Mouse (Mus musculus): ENCODE measurements at regions not wholly inside any gene's neighbourhood (a gene's known extent, or its start where the extent isn't known, plus 50 kb on each side); places are given as distances from the start of the nearest gene placed in this dataset.

DNA sequence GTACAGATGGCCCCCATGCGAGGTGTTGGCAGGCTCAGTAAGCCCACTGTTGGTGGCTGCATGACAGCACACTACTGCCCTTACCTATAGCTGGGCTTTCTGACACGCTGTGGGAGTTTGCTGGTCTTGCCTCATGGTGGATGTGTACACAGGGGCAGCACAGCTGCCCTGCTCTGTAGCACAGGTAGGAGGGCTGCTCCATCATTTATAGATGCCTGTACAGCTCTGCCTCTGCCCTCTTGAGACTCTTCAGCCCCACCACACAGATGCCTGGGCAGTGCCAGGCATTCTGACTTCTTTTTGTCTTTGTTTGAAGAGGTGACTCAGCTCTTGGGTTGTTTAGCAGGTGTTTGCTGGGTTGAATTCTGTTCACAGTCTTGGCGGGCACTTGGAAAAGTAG lies 365.9 kb upstream of the Kazn start:
- Histone ChIP-seq H3K4me2 (no peak overlapping the region), H3K27ac (no peak overlapping the region), H3K27me3 (no peaks in the 10 kb centered on the region), H3K9ac (replicated peaks) (no peak overlapping the region), H3K9me3 (peaks cover 10% of the 10 kb centered on the region; the same call in 1 of the 2 replicates), H3K4me3 (replicated peaks) (no peak overlapping the region), H3K36me3 (no peaks in the 10 kb centered on the region), H3K4me1 (replicated peaks) (no peaks in the 10 kb centered on the region)
- 88% methylated on average over 3 of the region's 3 CpGs for WGBS
- no peak for ATAC-seq (ENCODE audit: insufficient number of reproducible peaks, insufficient read depth, low FRiP score, low TSS enrichment, low read depth)

DNA sequence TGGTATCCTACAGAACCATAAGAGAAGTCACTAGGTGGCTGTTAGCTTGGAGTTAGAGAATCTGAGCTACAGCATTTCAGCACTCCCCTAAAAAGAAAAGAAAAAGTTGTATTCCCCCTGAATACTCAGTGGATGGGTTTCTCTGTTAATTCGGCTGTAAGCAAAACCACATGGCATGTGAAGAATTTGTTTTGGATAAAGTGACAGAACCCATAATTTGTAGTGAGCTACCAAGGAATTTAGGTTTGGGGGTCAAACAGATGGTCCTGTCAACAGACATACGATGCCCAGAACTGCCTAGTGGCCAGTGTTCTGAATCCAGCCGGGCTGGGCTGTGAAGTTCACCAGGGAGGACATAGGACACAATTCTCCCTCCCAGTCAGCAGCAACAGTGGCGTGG lies 358.0 kb upstream of the Kazn start:
- Histone ChIP-seq H3K4me3 (replicated peaks) (no peak overlapping the region), H3K4me2 (no peak overlapping the region), H3K36me3 (no peaks in the 10 kb centered on the region), H3K9ac (replicated peaks) (no peak overlapping the region), H3K27me3 (no peaks in the 10 kb centered on the region), H3K9me3 (0 out of 2 replicates have a peak, but pooled peaks cover 5% of the 10 kb centered on the region), H3K4me1 (replicated peaks) (no peaks in the 10 kb centered on the region), H3K27ac (no peak overlapping the region)
- 28% methylated on average over 4 of the region's 4 CpGs for WGBS
- ATAC-seq (ENCODE audit: insufficient number of reproducible peaks, insufficient read depth, low FRiP score, low TSS enrichment, low read depth): no peak

DNA sequence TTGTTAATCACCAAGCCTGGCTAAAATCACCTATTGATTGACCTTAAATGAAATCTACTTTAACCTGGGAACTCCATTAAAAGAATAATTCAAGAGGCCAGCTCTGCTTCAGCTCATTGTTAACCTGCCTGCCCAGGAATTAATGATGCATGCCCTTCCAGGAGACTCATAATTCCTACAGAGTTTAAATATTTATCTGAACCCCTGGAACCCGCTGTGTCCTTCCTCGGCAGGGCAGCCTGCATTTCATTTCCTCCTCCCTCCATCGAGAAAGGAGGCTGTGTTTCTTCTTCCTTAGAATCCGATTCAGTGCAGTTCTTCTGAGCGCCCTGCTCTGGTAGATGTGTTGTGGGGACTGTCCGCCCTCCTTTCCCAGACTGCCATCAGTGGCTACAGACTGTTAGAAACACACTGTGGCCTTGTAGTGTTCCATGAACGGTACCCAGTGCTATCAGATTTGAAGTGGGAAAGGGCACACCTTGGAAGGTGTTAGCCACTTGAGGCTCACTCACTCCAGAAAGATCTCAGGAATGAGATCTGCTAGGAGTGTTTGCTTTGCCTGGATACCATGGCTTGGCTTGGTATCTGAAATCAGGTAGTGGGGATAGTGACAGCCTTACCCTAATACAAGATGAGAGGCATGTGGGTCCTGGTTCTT lies 350.0 kb upstream of the Kazn start:
- ATAC-seq (ENCODE audit: insufficient number of reproducible peaks, insufficient read depth, low FRiP score, low TSS enrichment, low read depth): no peak
- WGBS: 42% methylated on average over 7 of the region's 7 CpGs
- H3K27me3 ChIP-seq: no peaks in the 10 kb centered on the region
- no peak overlapping the region for H3K4me3 ChIP-seq (replicated peaks)
- H3K9ac ChIP-seq (replicated peaks): no peak overlapping the region
- H3K4me1 ChIP-seq (replicated peaks): peaks cover 14% of the 10 kb centered on the region
- no peaks in the 10 kb centered on the region for H3K36me3 ChIP-seq
- H3K27ac ChIP-seq: no peak overlapping the region
- H3K9me3 ChIP-seq: no peaks in the 10 kb centered on the region
- H3K4me2 ChIP-seq: peak overlapping the region; percentile 31; the same call in 1 of the 2 replicates

DNA sequence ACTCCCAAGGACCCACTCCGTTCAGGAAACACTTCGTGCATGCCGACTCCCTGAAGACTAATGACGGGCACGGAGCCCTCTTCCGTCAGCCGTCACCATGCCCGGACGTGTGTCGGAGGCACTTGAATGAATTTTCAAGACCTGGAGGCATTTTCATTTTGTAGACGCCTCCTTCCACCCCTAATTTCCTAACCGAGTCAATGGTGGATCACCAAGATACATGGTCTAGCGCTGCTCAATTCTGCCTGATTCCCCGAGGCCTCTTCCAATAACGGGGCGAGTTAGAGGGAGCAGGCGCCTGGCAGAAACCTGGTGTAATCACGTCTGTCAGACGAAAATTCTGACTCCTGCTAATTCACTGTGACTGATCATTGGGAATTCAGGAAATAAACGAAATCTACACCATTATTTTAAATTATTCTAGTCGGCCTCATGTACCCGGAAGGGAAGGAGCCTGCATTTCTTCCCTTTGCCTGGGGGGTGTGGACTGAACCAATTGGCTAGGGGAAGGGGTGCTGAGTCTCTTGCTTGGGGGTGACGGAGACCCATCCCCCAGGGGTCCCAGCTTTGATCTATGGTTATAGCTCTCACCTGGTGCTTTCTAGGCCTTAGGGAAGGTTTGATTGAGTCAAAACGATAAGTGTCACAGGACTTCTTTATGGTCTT lies 349.4 kb upstream of the Kazn start:
- Histone ChIP-seq H3K36me3 (no peaks in the 10 kb centered on the region), H3K27ac (no peak overlapping the region), H3K27me3 (no peaks in the 10 kb centered on the region), H3K4me3 (replicated peaks) (no peak overlapping the region), H3K4me1 (replicated peaks) (peaks cover 14% of the 10 kb centered on the region), H3K4me2 (peak overlapping the region; percentile 31), H3K9ac (replicated peaks) (no peak overlapping the region), H3K9me3 (no peaks in the 10 kb centered on the region)
- WGBS: 43% methylated on average over 24 of the region's 24 CpGs
- ATAC-seq (ENCODE audit: insufficient number of reproducible peaks, insufficient read depth, low FRiP score, low TSS enrichment, low read depth): no peak

DNA sequence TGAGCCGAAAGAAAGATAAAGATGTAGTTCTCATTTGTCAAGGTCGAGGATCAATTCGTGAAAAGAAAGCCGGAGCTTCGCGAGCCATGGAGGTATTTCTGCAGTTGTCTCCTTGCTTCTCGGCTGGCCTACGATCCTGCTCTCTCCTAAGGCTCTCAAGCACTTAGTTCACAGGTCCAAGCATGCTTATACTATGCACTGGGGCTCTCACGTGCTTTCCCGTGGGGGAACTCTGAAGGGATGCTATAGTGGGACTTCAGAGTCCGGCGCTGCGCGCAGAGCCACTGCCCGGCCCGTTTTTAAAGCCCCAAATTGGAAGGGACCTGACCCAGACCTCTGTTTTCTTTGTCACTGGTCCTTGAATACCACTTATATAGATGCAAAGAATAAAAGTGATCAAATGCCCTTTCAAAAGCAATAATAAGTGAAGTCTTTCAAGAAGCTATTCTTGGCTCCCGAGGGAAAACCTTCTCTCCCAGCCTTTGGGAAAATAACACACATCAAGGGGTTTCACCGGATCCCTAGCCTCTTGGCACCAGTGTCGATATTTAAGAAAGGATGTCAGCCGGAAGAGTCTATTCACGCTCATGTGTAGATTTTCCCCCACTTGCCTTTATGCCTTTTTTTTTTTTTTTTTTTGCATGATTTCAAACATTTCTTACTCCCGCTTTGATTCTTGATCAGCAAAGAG lies 348.3 kb upstream of the Kazn start:
- ATAC-seq (ENCODE audit: insufficient number of reproducible peaks, insufficient read depth, low FRiP score, low TSS enrichment, low read depth): no peak
- Histone ChIP-seq H3K27me3 (no peaks in the 10 kb centered on the region), H3K4me2 (no peak overlapping the region), H3K9ac (replicated peaks) (no peak overlapping the region), H3K9me3 (no peaks in the 10 kb centered on the region), H3K27ac (no peak overlapping the region; the same call in 1 of the 2 replicates), H3K4me3 (replicated peaks) (no peak overlapping the region), H3K36me3 (no peaks in the 10 kb centered on the region), H3K4me1 (replicated peaks) (peaks cover 14% of the 10 kb centered on the region)
- 85% methylated on average over 22 of the region's 22 CpGs for WGBS

DNA sequence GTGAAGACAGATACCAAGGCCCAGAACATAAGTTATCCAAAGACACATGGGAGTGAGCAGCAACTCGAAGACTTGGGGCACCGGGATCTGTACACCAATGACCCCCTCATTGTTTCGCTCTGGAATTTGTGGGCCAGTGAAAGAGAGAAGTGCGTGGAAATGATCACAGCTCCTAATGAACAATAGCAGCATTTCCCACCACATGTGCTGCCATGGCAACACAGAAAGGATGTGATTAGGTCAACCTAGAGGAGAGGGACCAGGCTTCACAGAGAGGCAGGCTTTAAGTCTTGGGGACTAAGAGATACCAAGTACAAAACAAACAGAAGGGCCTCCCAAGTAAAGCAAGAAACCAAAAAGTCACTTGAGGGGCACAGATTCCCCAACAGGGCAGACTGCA lies 339.3 kb upstream of the Kazn start:
- 74% methylated on average over 4 of the region's 4 CpGs for WGBS
- Histone ChIP-seq H3K4me2 (no peak overlapping the region), H3K4me1 (replicated peaks) (peaks cover 14% of the 10 kb centered on the region), H3K9me3 (no peaks in the 10 kb centered on the region), H3K36me3 (no peaks in the 10 kb centered on the region), H3K27me3 (no peaks in the 10 kb centered on the region), H3K9ac (replicated peaks) (no peak overlapping the region), H3K27ac (no peak overlapping the region), H3K4me3 (replicated peaks) (no peak overlapping the region)
- ATAC-seq (ENCODE audit: insufficient number of reproducible peaks, insufficient read depth, low FRiP score, low TSS enrichment, low read depth): no peak

DNA sequence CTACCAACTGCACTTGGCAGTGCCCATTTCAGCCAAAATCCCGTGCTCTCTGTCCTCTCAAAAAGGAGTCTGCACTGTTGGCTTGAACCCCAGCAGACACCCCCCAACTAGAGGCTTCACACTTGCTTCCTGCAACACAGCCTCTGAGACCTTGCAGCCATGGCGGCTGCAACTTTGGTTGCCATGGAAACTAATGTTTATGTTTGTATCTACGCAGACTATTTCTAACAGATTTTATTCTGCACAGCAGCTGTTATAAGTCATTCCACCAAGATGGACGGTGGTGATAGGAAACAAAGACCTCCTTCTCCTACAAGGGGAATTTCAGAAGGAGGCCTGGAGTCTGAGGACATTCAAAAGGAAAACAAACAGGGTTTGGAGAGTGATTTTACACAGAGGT lies 338.3 kb upstream of the Kazn start:
- WGBS: 35% methylated on average over 4 of the region's 4 CpGs
- Histone ChIP-seq H3K9ac (replicated peaks) (no peak overlapping the region), H3K4me2 (no peak overlapping the region), H3K36me3 (no peaks in the 10 kb centered on the region), H3K9me3 (no peaks in the 10 kb centered on the region), H3K4me1 (replicated peaks) (peaks cover 14% of the 10 kb centered on the region), H3K27ac (peak overlapping the region; percentile 53; the same call in 1 of the 2 replicates), H3K27me3 (no peaks in the 10 kb centered on the region), H3K4me3 (replicated peaks) (no peak overlapping the region)
- no peak for ATAC-seq (ENCODE audit: insufficient number of reproducible peaks, insufficient read depth, low FRiP score, low TSS enrichment, low read depth)

DNA sequence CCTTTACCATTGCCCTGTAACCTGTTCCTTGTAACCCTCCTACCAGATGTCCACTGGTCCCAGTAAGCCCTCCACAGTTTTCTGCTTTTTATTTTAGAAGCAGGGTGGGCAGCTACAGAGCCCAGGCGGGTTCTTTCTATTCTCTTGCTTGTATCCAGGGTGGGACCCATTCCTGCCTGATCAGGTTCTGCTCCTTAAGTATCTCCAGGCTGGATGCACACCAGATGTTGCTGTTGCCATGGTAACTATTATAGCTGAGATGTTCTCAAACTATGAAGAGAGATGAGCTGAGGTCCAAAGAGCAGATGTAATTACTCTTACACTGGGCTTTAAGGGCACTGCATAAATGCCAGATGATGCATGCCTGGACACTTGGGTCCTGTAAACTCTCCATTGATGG lies 335.3 kb upstream of the Kazn start:
- Histone ChIP-seq H3K4me2 (no peak overlapping the region), H3K27ac (no peak overlapping the region), H3K9me3 (no peaks in the 10 kb centered on the region), H3K4me3 (replicated peaks) (no peak overlapping the region), H3K4me1 (replicated peaks) (peaks cover 14% of the 10 kb centered on the region), H3K27me3 (no peaks in the 10 kb centered on the region), H3K9ac (replicated peaks) (no peak overlapping the region), H3K36me3 (no peaks in the 10 kb centered on the region)
- 69% methylated on average over 1 of the region's 1 CpGs for WGBS
- ATAC-seq (ENCODE audit: insufficient number of reproducible peaks, insufficient read depth, low FRiP score, low TSS enrichment, low read depth): no peak

DNA sequence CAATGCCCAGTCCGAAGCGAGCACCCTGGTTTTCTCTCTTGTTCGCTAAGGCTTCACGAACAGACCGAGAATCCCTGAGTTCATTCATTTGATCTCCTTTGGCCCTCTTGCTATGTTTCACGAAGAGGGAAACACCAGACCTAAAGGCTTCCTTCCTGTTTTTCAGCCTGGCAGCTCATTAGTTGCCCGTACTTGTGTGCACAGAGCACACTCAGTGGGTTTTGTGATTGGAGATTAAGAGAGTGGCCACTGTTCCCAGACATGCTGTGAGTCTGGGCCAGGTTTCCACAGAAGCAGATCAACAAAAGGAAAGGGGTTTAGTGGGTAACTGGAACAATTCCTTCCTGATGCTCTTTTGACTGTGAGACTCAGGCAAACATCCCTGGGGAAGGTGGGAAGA lies 331.5 kb upstream of the Kazn start:
- H3K27me3 ChIP-seq: no peaks in the 10 kb centered on the region
- no peak overlapping the region for H3K9ac ChIP-seq (replicated peaks)
- H3K4me1 ChIP-seq (replicated peaks): no peaks in the 10 kb centered on the region
- 70% methylated on average over 7 of the region's 7 CpGs for WGBS
- ATAC-seq (ENCODE audit: insufficient number of reproducible peaks, insufficient read depth, low FRiP score, low TSS enrichment, low read depth): no peak
- H3K27ac ChIP-seq: no peak overlapping the region
- no peak overlapping the region for H3K4me2 ChIP-seq
- H3K4me3 ChIP-seq (replicated peaks): no peak overlapping the region
- H3K36me3 ChIP-seq: no peaks in the 10 kb centered on the region
- no peaks in the 10 kb centered on the region for H3K9me3 ChIP-seq

DNA sequence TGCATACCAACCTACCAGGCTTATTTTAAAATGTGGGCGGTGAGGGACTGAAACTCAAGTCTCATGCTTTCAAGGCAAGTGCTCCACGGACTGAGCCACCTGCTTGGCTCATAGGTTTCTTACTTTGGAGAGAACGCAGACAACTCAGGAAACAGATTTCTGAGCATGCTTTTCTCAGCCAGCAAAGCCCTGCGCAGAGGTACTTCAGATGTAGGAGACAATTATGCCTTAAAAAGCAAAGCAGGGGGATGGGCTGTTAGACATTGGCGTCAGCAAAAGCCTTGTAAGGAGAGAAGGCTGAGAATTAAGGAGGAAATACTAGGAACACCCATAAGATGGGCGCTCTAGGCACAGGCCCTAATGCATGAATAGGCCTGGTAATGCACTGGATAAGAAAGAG lies 329.4 kb upstream of the Kazn start:
- Histone ChIP-seq H3K36me3 (no peaks in the 10 kb centered on the region), H3K4me2 (no peak overlapping the region), H3K9me3 (no peaks in the 10 kb centered on the region), H3K4me3 (replicated peaks) (no peak overlapping the region), H3K4me1 (replicated peaks) (no peaks in the 10 kb centered on the region), H3K27me3 (no peaks in the 10 kb centered on the region), H3K27ac (no peak overlapping the region), H3K9ac (replicated peaks) (no peak overlapping the region)
- no peak for ATAC-seq (ENCODE audit: insufficient number of reproducible peaks, insufficient read depth, low FRiP score, low TSS enrichment, low read depth)
- WGBS: 73% methylated on average over 6 of the region's 6 CpGs

DNA sequence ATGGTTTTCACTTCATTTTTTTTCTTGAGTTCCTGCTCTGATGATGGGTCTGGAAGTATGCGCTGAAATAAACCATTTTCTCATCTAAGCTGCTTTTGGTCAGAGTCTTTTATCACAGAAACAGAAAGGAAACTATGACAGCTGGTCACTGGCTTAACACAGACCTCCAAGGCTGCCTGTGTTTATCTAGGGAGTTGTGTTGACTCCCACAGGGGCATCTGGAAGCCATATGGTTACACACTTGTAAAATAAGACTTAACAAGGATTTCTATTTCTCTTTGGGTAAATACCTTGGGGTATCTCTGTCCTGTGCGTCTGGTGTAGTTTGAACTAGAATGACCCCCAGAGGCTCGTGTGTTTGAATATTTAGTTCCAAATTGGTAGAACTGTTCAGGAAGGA lies 315.5 kb upstream of the Kazn start:
- peak; percentile 37; the same call in 1 of the 2 replicates for ATAC-seq (ENCODE audit: insufficient number of reproducible peaks, insufficient read depth, low FRiP score, low TSS enrichment, low read depth)
- Histone ChIP-seq H3K27ac (no peak overlapping the region), H3K9me3 (0 out of 2 replicates have a peak, but pooled peaks cover 10% of the 10 kb centered on the region), H3K4me3 (replicated peaks) (no peak overlapping the region), H3K4me1 (replicated peaks) (no peaks in the 10 kb centered on the region), H3K9ac (replicated peaks) (no peak overlapping the region), H3K4me2 (no peak overlapping the region), H3K36me3 (no peaks in the 10 kb centered on the region), H3K27me3 (no peaks in the 10 kb centered on the region)
- 41% methylated on average over 3 of the region's 3 CpGs for WGBS

Measured in limb, embryonic 12.5 days (tissue).